Mouse (Mus musculus) embryonic facial prominence, embryonic 12.5 days (tissue): ENCODE results near the gene Selplg. TPM values are rescaled to one million over a fixed set of nuclear protein-coding genes. Genes with fewer than 3 reads are reported as not detected.

ENCODE experiments used
- ATAC-seq: fragments of 200-750 bp; cut with Nextera tagmentation; 2 replicates; pipeline ENCODE4 v1.8.0; 2017; ENCODE audit not compliant: insufficient number of reproducible peaks, insufficient read depth, low FRiP score, low TSS enrichment
- H3K27ac ChIP-seq: fragments of 300-500 bp; sonication (generic); 2 replicates; pipeline ENCODE4 v1.5.1; 2016; ENCODE audit warnings: mild to moderate bottlenecking
- H3K27me3 ChIP-seq: fragments of 300-500 bp; sonication (generic); 2 replicates; pipeline ENCODE4 v1.6.1; 2016; ENCODE audit warnings: mild to moderate bottlenecking, moderate library complexity
- H3K36me3 ChIP-seq: fragments of 300-500 bp; sonication (generic); 2 replicates; pipeline ENCODE4 v1.6.1; 2016; ENCODE audit warnings: mild to moderate bottlenecking
- H3K4me1 ChIP-seq: fragments of 300-500 bp; sonication (generic); 2 replicates; pipeline ENCODE4 v1.6.1; 2016
- H3K4me2 ChIP-seq: fragments of 300-500 bp; sonication (generic); replicated peaks from 2 replicates; pipeline ENCODE4 v1.6.1; 2016; ENCODE audit warnings: mild to moderate bottlenecking, moderate library complexity
- H3K4me3 ChIP-seq: fragments of 300-500 bp; sonication (generic); 2 replicates; pipeline ENCODE4 v1.5.1; 2016; ENCODE audit warnings: mild to moderate bottlenecking
- H3K9ac ChIP-seq: fragments of 300-500 bp; sonication (generic); 2 replicates; pipeline ENCODE4 v1.6.1; 2016; ENCODE audit warnings: mild to moderate bottlenecking, moderate library complexity
- H3K9me3 ChIP-seq: fragments of 300-500 bp; sonication (generic); 2 replicates; pipeline ENCODE4 v1.6.1; 2016; ENCODE audit warnings: mild to moderate bottlenecking, moderate library complexity
- WGBS: fragments of 180-500 bp; shearing (Covaris S2); methylation state at CpG from one replicate; pipeline ENCODE4 v1.1.7; 2016; 5-methylcytosine and 5-hydroxymethylcytosine counted together
- polyA plus RNA-seq: library from polyadenylated mRNA; unstranded; fragments of >200 nt; fragmentation: Nextera tagmentation; extraction: Ambion mirVana; gene quantifications from 2 replicates; pipeline ENCODE4 v1.2.1, GENCODE M21; 2016

Selplg gene
- polyA plus RNA-seq, 1 experiment from 2014 or later = 1.5 TPM

- Histone ChIP-seq H3K36me3 (0 out of 2 replicates have a peak, but pooled peaks cover 5% of the 10 kb centered on the region), H3K27me3 (no peaks in the 10 kb centered on the region), H3K9me3 (no peaks in the 10 kb centered on the region), H3K27ac (no peak overlapping the region), H3K4me3 (no peak overlapping the region), H3K4me1 (no peaks in the 10 kb centered on the region; the same call in 1 of the 2 replicates), H3K4me2 (no peak overlapping the region), H3K9ac (no peak overlapping the region)
- WGBS = 80% methylated on average over 10 of the region's 10 CpGs
- ATAC-seq = no peak
Measured at GRCm38 (mm10) chr5:113836961-113837360, 4.5 kb upstream of the Selplg start.

- 67% methylated on average over 16 of the region's 16 CpGs for WGBS
- H3K36me3 ChIP-seq = no peaks in the 10 kb centered on the region
- H3K27me3 ChIP-seq = no peaks in the 10 kb centered on the region
- no peak overlapping the region for H3K27ac ChIP-seq
- no peak overlapping the region for H3K4me2 ChIP-seq
- H3K4me1 ChIP-seq = peaks cover 2% of the 10 kb centered on the region; the same call in 1 of the 2 replicates
- H3K9me3 ChIP-seq = no peaks in the 10 kb centered on the region
- H3K4me3 ChIP-seq = no peak overlapping the region
- H3K9ac ChIP-seq = no peak overlapping the region
- no peak for ATAC-seq
Measured at GRCm38 (mm10) chr5:113833316-113833947, 988 bp upstream of the Selplg start.

- 73% methylated on average over 3 of the region's 3 CpGs for WGBS
- 0 out of 2 replicates have a peak, but pooled peaks have one; percentile 28 for ATAC-seq
- no peaks in the 10 kb centered on the region for H3K27me3 ChIP-seq
- no peak overlapping the region for H3K4me3 ChIP-seq
- H3K4me2 ChIP-seq = no peak overlapping the region
- peaks cover 2% of the 10 kb centered on the region; the same call in 1 of the 2 replicates for H3K4me1 ChIP-seq
- H3K9ac ChIP-seq = no peak overlapping the region
- H3K36me3 ChIP-seq = no peaks in the 10 kb centered on the region
- no peak overlapping the region for H3K27ac ChIP-seq
- H3K9me3 ChIP-seq = no peaks in the 10 kb centered on the region
Measured at GRCm38 (mm10) chr5:113831741-113832140, 703 bp downstream of the Selplg start.

DNA sequence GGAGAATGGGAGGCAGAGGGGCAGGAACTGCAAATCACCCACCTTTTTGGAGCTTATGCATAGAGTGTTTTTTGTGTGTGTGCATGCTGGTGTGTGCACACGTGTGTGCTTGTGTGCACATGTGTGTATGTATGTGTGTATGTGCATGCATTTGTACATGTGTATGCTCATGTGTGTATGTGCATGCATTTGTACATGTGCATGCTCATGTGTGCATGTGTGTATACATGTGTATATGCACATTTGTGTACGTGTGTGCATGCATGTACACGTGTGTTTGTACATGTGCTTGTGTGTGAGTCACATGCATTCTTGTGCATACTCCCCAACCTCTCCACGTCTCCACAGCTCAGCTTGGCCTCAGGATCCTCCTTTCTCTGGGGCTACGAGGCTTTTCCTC lies 1.6 kb downstream of the Selplg start:
- no peak overlapping the region for H3K27ac ChIP-seq
- 92% methylated on average over 5 of the region's 5 CpGs for WGBS
- ATAC-seq = no peak

DNA sequence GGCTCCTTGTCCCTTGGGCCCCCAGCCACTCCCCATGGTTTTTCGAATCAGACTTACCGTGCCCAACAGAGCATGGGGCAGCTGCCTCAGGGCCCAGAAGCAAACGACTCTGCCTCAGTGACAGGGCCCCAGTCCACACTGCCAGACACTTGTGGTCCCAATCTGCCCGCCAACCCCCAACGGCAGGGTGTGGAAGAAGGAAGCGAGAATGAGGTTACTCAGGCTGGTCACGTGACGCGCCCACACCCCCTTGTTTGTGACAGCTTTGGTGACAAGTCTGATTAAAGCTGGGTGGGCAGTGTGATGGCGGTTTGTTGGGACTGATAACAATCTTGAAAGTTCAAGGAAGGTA lies 2.2 kb downstream of the Selplg start:
- H3K27ac ChIP-seq = no peak overlapping the region
- no peaks in the 10 kb centered on the region for H3K9me3 ChIP-seq
- no peak overlapping the region for H3K9ac ChIP-seq
- no peaks in the 10 kb centered on the region for H3K36me3 ChIP-seq
- no peak overlapping the region for H3K4me2 ChIP-seq
- H3K4me3 ChIP-seq = no peak overlapping the region
- H3K4me1 ChIP-seq = peaks cover 2% of the 10 kb centered on the region; the same call in 1 of the 2 replicates
- 63% methylated on average over 10 of the region's 10 CpGs for WGBS
- no peaks in the 10 kb centered on the region for H3K27me3 ChIP-seq
- no peak for ATAC-seq

More for the DNA sequence above, 1.6 kb downstream of the Selplg start:
- Histone ChIP-seq H3K4me2 (no peak overlapping the region), H3K4me1 (peaks cover 2% of the 10 kb centered on the region; the same call in 1 of the 2 replicates), H3K4me3 (no peak overlapping the region), H3K9ac (no peak overlapping the region), H3K9me3 (no peaks in the 10 kb centered on the region), H3K27me3 (no peaks in the 10 kb centered on the region), H3K36me3 (no peaks in the 10 kb centered on the region)

DNA sequence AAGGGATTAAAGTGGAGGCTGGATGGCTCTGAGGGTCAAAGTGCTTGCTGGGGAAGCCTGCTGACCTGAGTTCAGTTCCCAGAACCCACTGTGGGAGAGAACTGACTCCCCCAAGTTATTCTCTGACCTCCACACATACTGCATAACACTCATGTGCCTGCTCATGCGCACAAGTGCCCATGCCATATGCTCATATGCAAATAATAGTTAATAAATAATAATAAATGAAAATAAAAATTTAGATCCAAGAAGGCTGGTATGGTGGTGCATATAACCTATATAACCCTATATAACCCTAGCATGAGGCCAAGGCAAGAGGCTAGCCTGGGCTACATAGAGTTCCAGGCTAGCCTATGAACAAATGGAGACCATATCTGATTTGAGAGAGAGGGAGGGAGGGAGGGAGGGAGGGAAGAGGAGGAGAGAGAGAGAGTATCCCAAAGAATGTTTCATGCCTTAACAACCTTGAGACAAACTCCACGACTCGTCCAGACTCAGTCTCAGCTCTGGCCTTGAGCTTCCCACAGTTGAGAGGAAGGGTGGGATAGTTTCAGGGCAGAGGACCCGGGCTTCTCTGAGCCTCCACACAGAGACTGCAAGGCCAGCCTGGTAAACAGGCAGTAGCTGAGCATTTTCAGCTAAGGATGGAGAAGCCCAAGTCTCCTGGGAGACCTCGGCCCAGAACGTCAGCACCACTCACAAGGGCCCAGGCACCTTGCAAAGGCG lies 2.7 kb downstream of the Selplg start:
- 77% methylated on average over 7 of the region's 7 CpGs for WGBS
- no peak overlapping the region for H3K4me2 ChIP-seq
- H3K9ac ChIP-seq = no peak overlapping the region
- no peak overlapping the region for H3K4me3 ChIP-seq
- no peak for ATAC-seq
- H3K36me3 ChIP-seq = no peaks in the 10 kb centered on the region
- H3K27ac ChIP-seq = no peak overlapping the region
- no peaks in the 10 kb centered on the region for H3K9me3 ChIP-seq
- no peaks in the 10 kb centered on the region for H3K27me3 ChIP-seq
- H3K4me1 ChIP-seq = peaks cover 2% of the 10 kb centered on the region; the same call in 1 of the 2 replicates

GRCm38 (mm10) chr5:113828481-113828880 lies 4.0 kb downstream of the Selplg start:
- H3K27ac ChIP-seq = no peak overlapping the region
- H3K9ac ChIP-seq = no peak overlapping the region
- peaks cover 2% of the 10 kb centered on the region; the same call in 1 of the 2 replicates for H3K4me1 ChIP-seq
- H3K9me3 ChIP-seq = no peaks in the 10 kb centered on the region
- no peaks in the 10 kb centered on the region for H3K27me3 ChIP-seq
- H3K4me3 ChIP-seq = no peak overlapping the region
- no peak for ATAC-seq
- H3K4me2 ChIP-seq = no peak overlapping the region
- 56% methylated on average over 7 of the region's 7 CpGs for WGBS
- H3K36me3 ChIP-seq = no peaks in the 10 kb centered on the region

DNA sequence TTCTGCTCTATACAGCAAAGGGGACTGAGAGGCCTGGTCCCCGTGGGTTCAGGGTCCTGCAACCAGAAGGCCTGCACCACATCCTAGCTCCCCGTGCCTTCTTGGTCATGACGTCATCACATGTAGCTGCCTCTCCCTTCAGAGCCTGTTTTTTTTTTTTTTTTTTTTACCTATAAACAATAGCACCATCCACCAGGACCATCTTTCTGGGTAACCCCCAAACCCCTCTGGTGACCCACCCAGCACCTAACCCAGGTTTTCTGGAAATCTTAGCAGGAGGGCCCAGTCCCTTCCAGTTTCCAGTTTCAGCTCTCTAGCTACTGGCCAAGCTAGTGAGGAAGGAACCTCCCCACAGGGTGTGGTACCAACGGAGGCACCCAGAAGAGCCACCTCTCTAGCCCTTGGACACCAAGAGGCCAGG lies 4.4 kb downstream of the Selplg start:
- WGBS = 50% methylated on average over 4 of the region's 4 CpGs
- no peak for ATAC-seq
- H3K27me3 ChIP-seq = no peaks in the 10 kb centered on the region

DNA sequence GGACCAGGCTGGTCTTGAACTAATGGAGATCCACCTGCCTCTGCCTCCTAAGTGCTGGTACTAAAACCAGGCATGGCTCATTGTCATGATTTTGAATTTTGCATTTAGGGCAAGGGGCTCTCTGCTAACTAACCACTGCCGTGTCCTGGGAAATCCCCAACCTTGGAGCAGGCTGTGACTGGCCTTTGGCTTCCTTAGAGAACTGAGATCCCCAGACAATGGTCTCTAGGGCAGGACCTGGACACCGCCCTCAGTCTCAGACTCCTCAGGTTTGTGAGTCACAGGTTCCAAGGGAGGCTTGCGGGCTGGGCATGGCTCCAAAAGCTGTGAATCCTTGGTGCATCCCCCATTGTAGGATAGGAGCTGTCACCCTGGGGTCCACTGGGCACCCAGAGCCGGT lies 5.8 kb downstream of the Selplg start:
- Histone ChIP-seq H3K27me3 (no peaks in the 10 kb centered on the region), H3K9me3 (no peaks in the 10 kb centered on the region), H3K4me1 (0 out of 2 replicates have a peak, but pooled peaks cover 2% of the 10 kb centered on the region), H3K9ac (no peak overlapping the region), H3K4me3 (no peak overlapping the region), H3K4me2 (no peak overlapping the region), H3K36me3 (no peaks in the 10 kb centered on the region), H3K27ac (no peak overlapping the region)
- WGBS = 90% methylated on average over 4 of the region's 4 CpGs
- no peak for ATAC-seq

More for the DNA sequence above, 4.4 kb downstream of the Selplg start:
- Histone ChIP-seq H3K36me3 (no peaks in the 10 kb centered on the region), H3K9ac (no peak overlapping the region), H3K4me2 (no peak overlapping the region), H3K4me3 (no peak overlapping the region), H3K4me1 (peaks cover 2% of the 10 kb centered on the region; the same call in 1 of the 2 replicates), H3K9me3 (no peaks in the 10 kb centered on the region), H3K27ac (no peak overlapping the region)

- no peak overlapping the region for H3K27ac ChIP-seq
- no peaks in the 10 kb centered on the region for H3K9me3 ChIP-seq
- H3K4me3 ChIP-seq = no peak overlapping the region
- H3K4me1 ChIP-seq = 0 out of 2 replicates have a peak, but pooled peaks cover 2% of the 10 kb centered on the region
- no peak overlapping the region for H3K4me2 ChIP-seq
- H3K27me3 ChIP-seq = no peaks in the 10 kb centered on the region
- 83% methylated on average over 7 of the region's 7 CpGs for WGBS
- no peak overlapping the region for H3K9ac ChIP-seq
- no peak for ATAC-seq
- H3K36me3 ChIP-seq = no peaks in the 10 kb centered on the region
Measured at GRCm38 (mm10) chr5:113825558-113825957, 6.9 kb downstream of the Selplg start.

GRCm38 (mm10) chr5:113824228-113824627 lies 8.2 kb downstream of the Selplg start:
- no peaks in the 10 kb centered on the region for H3K4me1 ChIP-seq
- no peaks in the 10 kb centered on the region for H3K36me3 ChIP-seq
- H3K9me3 ChIP-seq = no peaks in the 10 kb centered on the region
- no peak overlapping the region for H3K27ac ChIP-seq
- WGBS = 86% methylated on average over 4 of the region's 4 CpGs
- no peak overlapping the region for H3K4me2 ChIP-seq
- no peak for ATAC-seq
- no peaks in the 10 kb centered on the region for H3K27me3 ChIP-seq
- no peak overlapping the region for H3K4me3 ChIP-seq
- H3K9ac ChIP-seq = no peak overlapping the region

DNA sequence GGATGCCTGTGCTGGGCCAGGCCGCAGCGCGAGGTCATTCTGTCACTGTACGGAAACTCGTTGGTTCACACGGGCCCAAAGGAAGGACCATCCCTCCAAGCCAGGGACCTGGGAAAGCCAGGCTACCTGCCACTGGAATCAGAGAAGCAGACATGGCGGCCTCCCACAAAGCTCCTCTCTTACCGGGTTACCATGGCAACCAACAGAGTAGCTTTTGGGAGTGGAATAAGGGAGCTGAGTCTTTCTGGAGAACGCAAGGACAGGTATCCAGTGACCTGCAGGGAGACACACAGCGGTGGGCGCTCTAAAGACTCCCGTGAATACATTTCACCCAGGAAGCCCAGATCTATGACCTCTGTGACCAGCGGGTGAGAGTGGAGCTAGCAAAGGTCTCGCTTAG lies 13.9 kb downstream of the Selplg start:
- Histone ChIP-seq H3K9me3 (no peaks in the 10 kb centered on the region), H3K27ac (no peak overlapping the region), H3K4me3 (no peak overlapping the region), H3K9ac (no peak overlapping the region), H3K27me3 (no peaks in the 10 kb centered on the region), H3K4me1 (peaks cover 3% of the 10 kb centered on the region; the same call in 1 of the 2 replicates), H3K4me2 (no peak overlapping the region), H3K36me3 (no peaks in the 10 kb centered on the region)
- no peak for ATAC-seq
- WGBS = 69% methylated on average over 14 of the region's 14 CpGs
